Mouse (Mus musculus) brain, embryonic 18.5 days (tissue): ENCODE measurements around the gene Samd14.

Source experiments
- DNase-seq: peaks from one replicate; pipeline ENCODE4 v3.0.0-alpha.2; 2012; ENCODE audit warnings: low read depth, low spot score

Samd14 gene

GRCm38 (mm10) chr11:95073835-95074234 is 64.2 kb downstream of the Samd14 start:
- DNase-seq, result no peak

DNA sequence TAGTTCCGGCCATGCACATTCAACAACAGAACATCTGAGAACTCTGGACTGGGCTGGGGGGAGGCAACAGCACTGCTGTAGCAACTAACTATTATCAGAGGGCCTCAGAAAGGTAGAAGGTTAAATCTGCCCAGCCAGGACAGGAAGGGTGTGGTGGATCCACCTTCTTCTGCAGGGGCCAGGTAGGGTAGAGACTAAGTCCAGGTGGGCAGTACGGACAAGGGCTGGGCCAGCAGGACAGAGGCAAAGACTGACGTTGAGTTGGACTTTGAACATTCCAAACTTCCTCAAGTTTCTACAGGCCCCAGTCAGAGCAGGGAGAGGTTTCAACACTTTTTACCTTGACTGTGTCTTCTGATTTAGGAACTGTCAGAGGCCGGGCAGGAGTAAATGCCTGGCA is 65.0 kb downstream of the Samd14 start:
- no peak for DNase-seq

DNA sequence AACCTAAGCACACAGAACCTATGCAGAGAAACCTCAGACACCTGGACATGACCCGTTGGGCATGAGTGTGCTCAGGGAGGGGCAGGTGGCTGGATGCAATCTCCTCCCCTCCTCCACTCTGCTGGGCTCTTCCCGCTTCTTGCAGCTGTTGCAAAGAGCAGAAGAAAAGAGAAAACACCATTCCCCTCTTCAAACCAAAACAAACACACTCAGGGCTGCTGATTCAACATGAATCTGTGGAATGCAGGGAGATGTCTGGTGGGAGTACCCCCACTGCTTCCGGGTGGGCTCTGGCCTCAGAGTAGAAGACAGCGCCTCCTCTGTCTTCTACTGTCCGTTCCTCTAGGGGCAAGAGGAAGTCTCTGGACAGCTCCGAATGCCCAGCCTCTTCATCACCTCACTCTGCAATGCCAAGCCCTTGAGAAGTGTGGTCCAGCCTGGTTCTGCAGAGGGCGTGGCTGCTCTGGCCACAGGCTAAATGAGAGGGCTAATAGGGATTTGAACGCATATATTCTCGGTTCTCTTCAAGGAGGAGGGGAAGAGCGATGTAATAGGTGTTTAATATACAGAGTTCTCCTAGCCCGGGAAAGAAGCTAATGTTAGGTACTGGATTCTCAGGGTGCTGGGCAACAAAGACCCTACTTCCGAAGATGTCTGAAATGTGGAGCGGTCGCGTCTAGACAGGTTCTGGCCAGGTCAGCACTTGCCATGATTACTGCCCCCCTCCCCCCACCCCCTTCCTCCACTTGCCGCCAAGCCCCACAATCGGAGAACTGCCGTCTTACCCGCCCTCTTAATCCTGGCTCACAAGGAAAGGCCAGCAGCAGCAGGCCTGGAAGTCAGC is 65.7 kb downstream of the Samd14 start:
- DNase-seq, result no peak
